Mouse (Mus musculus): ENCODE data around the gene Il1rl2. TPM values are rescaled to one million over a fixed set of nuclear protein-coding genes. Genes with fewer than 3 reads are reported as not detected.

Il1rl2 gene
- polyA plus RNA-seq, 1 experiment from 2014 or later, result 0.74 TPM

GRCm38 (mm10) chr1:40404682-40405081 lies 80.3 kb downstream of the Il1rl2 start:
- no peaks in the 10 kb centered on the region for H3K27me3 ChIP-seq (ENCODE audit: control insufficient read depth, insufficient read depth, low read length)
- H3K4me3 ChIP-seq (replicated peaks; ENCODE audit: low read depth, low read length), result no peak overlapping the region
- H3K9me3 ChIP-seq (ENCODE audit: control insufficient read depth, low read length), result no peaks in the 10 kb centered on the region
- no peaks in the 10 kb centered on the region for H3K36me3 ChIP-seq (ENCODE audit: control insufficient read depth, insufficient read depth, low read length)
- H3K27ac ChIP-seq (replicated peaks; ENCODE audit: low read depth, low read length), result no peak overlapping the region
- no peak overlapping the region for H3K9ac ChIP-seq (replicated peaks; ENCODE audit: low read length)
- ATAC-seq (ENCODE audit: low FRiP score, low TSS enrichment) (no peak), DNase-seq (no peak)
- WGBS, result 89% methylated on average over 7 of the region's 7 CpGs
- no peak overlapping the region for H3K4me2 ChIP-seq (ENCODE audit: low read length)
- H3K4me1 ChIP-seq (ENCODE audit: control insufficient read depth, insufficient read depth, low read length), result no peaks in the 10 kb centered on the region

DNA sequence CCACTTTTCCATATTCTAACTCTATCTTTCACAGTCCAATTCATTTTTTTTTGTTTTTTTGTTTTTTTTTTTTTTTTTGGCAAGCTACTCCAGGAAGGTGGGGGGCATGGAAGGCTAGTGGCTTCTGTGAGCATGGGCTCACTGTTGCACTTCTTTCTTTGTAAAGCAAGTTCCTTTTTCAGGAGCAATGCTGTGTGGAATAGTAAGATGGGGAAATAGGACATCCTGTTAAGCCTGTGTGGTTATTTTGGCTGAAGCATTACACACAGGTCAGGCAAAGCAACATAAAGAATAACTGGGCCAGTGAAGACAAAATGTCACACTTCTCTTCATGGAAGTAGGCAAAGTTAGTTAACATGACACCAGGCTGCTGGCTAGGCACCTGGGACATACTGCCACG lies 85.5 kb downstream of the Il1rl2 start:
- Histone ChIP-seq H3K4me2 (ENCODE audit: low read length) (no peak overlapping the region), H3K4me3 (replicated peaks; ENCODE audit: low read depth, low read length) (no peak overlapping the region), H3K4me1 (ENCODE audit: control insufficient read depth, insufficient read depth, low read length) (no peaks in the 10 kb centered on the region), H3K27ac (replicated peaks; ENCODE audit: low read depth, low read length) (no peak overlapping the region), H3K36me3 (ENCODE audit: control insufficient read depth, insufficient read depth, low read length) (no peaks in the 10 kb centered on the region), H3K9ac (replicated peaks; ENCODE audit: low read length) (no peak overlapping the region), H3K27me3 (ENCODE audit: control insufficient read depth, insufficient read depth, low read length) (no peaks in the 10 kb centered on the region), H3K9me3 (ENCODE audit: control insufficient read depth, low read length) (no peaks in the 10 kb centered on the region)
- WGBS, result 52% methylated on average over 1 of the region's 1 CpGs
- ATAC-seq (ENCODE audit: low FRiP score, low TSS enrichment) (no peak), DNase-seq (no peak)

- WGBS, result 91% methylated on average over 1 of the region's 1 CpGs
- Histone ChIP-seq H3K4me1 (ENCODE audit: control insufficient read depth, insufficient read depth, low read length) (no peaks in the 10 kb centered on the region), H3K27ac (replicated peaks; ENCODE audit: low read depth, low read length) (no peak overlapping the region), H3K4me3 (replicated peaks; ENCODE audit: low read depth, low read length) (no peak overlapping the region), H3K36me3 (ENCODE audit: control insufficient read depth, insufficient read depth, low read length) (no peaks in the 10 kb centered on the region), H3K9ac (replicated peaks; ENCODE audit: low read length) (no peak overlapping the region), H3K4me2 (ENCODE audit: low read length) (no peak overlapping the region), H3K27me3 (ENCODE audit: control insufficient read depth, insufficient read depth, low read length) (no peaks in the 10 kb centered on the region), H3K9me3 (ENCODE audit: control insufficient read depth, low read length) (no peaks in the 10 kb centered on the region)
- ATAC-seq (ENCODE audit: low FRiP score, low TSS enrichment), result no peak
- DNase-seq, result no peak
Measured at GRCm38 (mm10) chr1:40413039-40413438, 88.6 kb downstream of the Il1rl2 start.

DNA sequence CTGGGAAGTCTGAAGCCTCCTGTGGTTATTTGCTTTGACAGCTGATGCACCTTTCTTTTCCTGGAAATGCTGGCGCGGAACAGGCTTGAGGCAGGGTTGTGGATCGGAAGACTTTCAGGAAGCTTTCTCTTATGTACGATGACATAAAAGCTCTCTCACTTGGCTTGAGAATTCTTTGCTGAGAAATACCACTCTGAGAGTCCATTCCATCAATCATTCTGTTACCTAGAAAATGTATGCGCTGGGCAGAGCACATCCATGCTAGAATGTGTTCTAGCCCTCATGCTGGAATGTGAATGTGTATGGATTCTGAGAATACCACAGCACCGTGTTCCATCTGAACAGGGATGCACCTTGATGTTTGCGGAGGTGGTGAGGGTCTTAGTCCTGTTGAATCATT lies 89.9 kb downstream of the Il1rl2 start:
- ATAC-seq (ENCODE audit: low FRiP score, low TSS enrichment) (no peak), DNase-seq (no peak)
- H3K27ac ChIP-seq (replicated peaks; ENCODE audit: low read depth, low read length), result no peak overlapping the region
- H3K4me2 ChIP-seq (ENCODE audit: low read length), result no peak overlapping the region
- H3K4me3 ChIP-seq (replicated peaks; ENCODE audit: low read depth, low read length), result no peak overlapping the region
- H3K27me3 ChIP-seq (ENCODE audit: control insufficient read depth, insufficient read depth, low read length), result no peaks in the 10 kb centered on the region
- 92% methylated on average over 7 of the region's 7 CpGs for WGBS
- no peaks in the 10 kb centered on the region for H3K4me1 ChIP-seq (ENCODE audit: control insufficient read depth, insufficient read depth, low read length)
- no peaks in the 10 kb centered on the region for H3K9me3 ChIP-seq (ENCODE audit: control insufficient read depth, low read length)
- H3K9ac ChIP-seq (replicated peaks; ENCODE audit: low read length), result no peak overlapping the region
- no peaks in the 10 kb centered on the region for H3K36me3 ChIP-seq (ENCODE audit: control insufficient read depth, insufficient read depth, low read length)

DNA sequence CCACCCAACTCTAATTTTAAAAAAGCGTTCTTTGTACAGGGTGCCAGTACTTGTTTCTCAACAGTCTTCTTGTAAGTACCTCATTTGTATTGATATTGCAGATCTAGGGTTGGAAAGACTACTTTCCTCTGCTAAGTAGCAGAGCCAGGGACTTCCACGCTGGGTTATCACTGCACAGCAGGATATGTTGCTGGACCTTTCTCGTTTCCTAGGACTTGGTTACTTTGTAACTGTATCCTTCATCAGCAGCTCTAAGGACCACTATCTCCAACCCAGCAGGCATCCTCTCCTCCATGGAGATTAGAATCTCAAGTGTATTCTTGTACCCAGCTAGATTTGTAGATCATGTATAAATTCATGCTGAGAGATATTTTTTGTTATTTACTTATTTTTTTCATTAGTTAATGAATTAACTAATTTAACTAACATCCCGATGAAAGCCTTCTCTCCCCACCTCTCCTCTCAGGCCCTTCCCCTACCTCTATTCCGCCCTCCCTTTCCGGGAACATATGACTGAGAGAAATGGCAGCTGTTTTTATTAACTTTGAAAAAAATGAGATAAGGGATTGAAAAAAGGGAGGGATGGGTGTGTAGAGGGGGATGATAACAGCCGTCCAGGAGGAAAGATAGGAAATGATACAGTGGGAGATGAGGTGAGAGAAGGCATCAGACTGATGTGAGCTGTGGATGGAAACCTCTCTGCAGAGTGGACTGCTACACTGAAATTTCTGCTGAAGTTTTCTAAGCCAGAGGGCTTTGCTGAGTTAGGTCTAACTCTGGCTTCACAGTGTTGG lies 90.7 kb downstream of the Il1rl2 start:
- 70% methylated on average over 7 of the region's 7 CpGs for WGBS
- no peak for ATAC-seq (ENCODE audit: low FRiP score, low TSS enrichment)

DNA sequence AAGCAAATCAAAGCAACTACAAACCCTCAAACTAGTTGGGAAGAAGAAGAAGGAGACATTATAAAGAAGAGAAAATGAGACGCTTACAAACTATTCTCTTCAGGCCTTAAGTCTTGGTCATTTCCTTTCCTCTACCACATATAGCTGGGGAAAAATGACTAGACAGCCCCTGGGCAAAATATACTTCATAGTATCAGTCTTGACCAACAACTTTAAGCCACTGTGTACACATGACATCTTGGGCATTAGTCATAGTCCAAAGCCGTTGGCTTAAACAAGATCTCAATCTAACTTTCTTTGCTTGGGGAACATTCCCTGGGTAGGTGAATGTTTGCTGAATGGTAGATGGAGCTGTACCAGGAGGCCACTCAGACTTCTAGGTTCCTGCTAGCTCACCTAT lies 92.6 kb downstream of the Il1rl2 start:
- Histone ChIP-seq H3K9me3 (ENCODE audit: control insufficient read depth, low read length) (no peaks in the 10 kb centered on the region), H3K4me1 (ENCODE audit: control insufficient read depth, insufficient read depth, low read length) (no peaks in the 10 kb centered on the region), H3K27me3 (ENCODE audit: control insufficient read depth, insufficient read depth, low read length) (no peaks in the 10 kb centered on the region), H3K4me3 (replicated peaks; ENCODE audit: low read depth, low read length) (no peak overlapping the region), H3K36me3 (ENCODE audit: control insufficient read depth, insufficient read depth, low read length) (no peaks in the 10 kb centered on the region), H3K9ac (replicated peaks; ENCODE audit: low read length) (no peak overlapping the region), H3K27ac (replicated peaks; ENCODE audit: low read depth, low read length) (no peak overlapping the region), H3K4me2 (ENCODE audit: low read length) (no peak overlapping the region)
- 92% methylated on average over 2 of the region's 2 CpGs for WGBS
- ATAC-seq (ENCODE audit: low FRiP score, low TSS enrichment), result no peak
- DNase-seq, result no peak

More for the DNA sequence above, 90.7 kb downstream of the Il1rl2 start:
- no peaks in the 10 kb centered on the region for H3K4me1 ChIP-seq (ENCODE audit: control insufficient read depth, insufficient read depth, low read length)
- H3K4me2 ChIP-seq (ENCODE audit: low read length), result no peak overlapping the region
- H3K9ac ChIP-seq (replicated peaks; ENCODE audit: low read length), result no peak overlapping the region
- no peak overlapping the region for H3K27ac ChIP-seq (replicated peaks; ENCODE audit: low read depth, low read length)
- DNase-seq, result no peak
- H3K27me3 ChIP-seq (ENCODE audit: control insufficient read depth, insufficient read depth, low read length), result no peaks in the 10 kb centered on the region
- no peak overlapping the region for H3K4me3 ChIP-seq (replicated peaks; ENCODE audit: low read depth, low read length)
- no peaks in the 10 kb centered on the region for H3K36me3 ChIP-seq (ENCODE audit: control insufficient read depth, insufficient read depth, low read length)
- no peaks in the 10 kb centered on the region for H3K9me3 ChIP-seq (ENCODE audit: control insufficient read depth, low read length)

Other genes starting within 250 kb of the Il1rl2 start
- 0.36 and 0.79 TPM in 2 replicates for gene Il1r1, start 99.5 kb upstream of the Il1rl2 start, polyA plus RNA-seq (2014; fragmentation: Nextera tagmentation; extraction: Ambion mirVana)
- gene Il1rl1, start 105.0 kb downstream of the Il1rl2 start, polyA plus RNA-seq (2014; fragmentation: Nextera tagmentation; extraction: Ambion mirVana), result 0.07 TPM in 1 of 2 replicates, not detected in the other
- gene Il18r1, start 140.9 kb downstream of the Il1rl2 start, polyA plus RNA-seq (2014; fragmentation: Nextera tagmentation; extraction: Ambion mirVana), result not detected in 2 replicates
- gene Il18rap, start 190.8 kb downstream of the Il1rl2 start, polyA plus RNA-seq (2014; fragmentation: Nextera tagmentation; extraction: Ambion mirVana), result 0.16 TPM in 1 of 2 replicates, not detected in the other